Mouse (Mus musculus): ENCODE results near the gene Lrrc2. TPM values are rescaled to one million over a fixed set of nuclear protein-coding genes. Genes with fewer than 3 reads are reported as not detected.

Lrrc2 gene
- total and polyA plus RNA-seq, 3 experiments = 1.6 to 3.6 (median 1.6) TPM

DNA sequence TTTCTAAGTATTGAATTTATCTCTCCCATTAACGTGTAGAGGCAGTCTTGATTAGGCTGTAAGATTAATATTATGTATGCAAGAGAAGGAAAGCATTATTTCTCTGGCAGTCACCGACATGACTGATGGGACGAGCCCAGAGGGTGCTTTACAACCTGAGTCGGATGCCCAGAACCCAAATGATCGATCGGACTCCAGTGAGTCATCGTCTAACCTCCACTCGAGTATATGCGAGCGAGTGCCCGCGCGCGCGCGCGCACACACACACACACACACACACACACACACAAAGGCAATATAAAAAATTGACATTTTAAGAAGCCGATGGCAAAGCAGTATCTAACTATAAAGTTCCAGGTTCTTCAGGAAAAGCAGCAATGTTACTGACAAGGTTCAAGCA lies 6.0 kb upstream of the Lrrc2 start:
- Histone ChIP-seq H3K27ac (ENCODE audit: insufficient read depth, low read depth) (no peak overlapping the region), H3K4me3 (replicated peaks in 1 of 3; ENCODE audit: low read depth in 2 of 3, low read length in 2 of 3, poor library complexity in 1 of 3) (no peak overlapping the region), H3K36me3 (replicated peaks in 1 of 2; ENCODE audit: control insufficient read depth in 1 of 2, insufficient read depth in 1 of 2, low read length in 1 of 2) (no peaks in the 10 kb centered on the region), H3K27me3 (replicated peaks) (no peaks in the 10 kb centered on the region), H3K9ac (ENCODE audit: insufficient read depth, low read depth) (no peak overlapping the region), H3K79me2 (replicated peaks; ENCODE audit: control insufficient read depth, extremely low read depth, insufficient read depth, poor library complexity, severe bottlenecking) (no peaks in the 10 kb centered on the region), H3K4me1 (ENCODE audit: control insufficient read depth in 1 of 2, insufficient read depth in 2 of 2) (no peaks in the 10 kb centered on the region), H3K4me2 (ENCODE audit: insufficient read depth, low read depth, poor library complexity, severe bottlenecking) (no peak overlapping the region), H3K9me3 (replicated peaks; ENCODE audit: low read length) (peaks cover 2% of the 10 kb centered on the region)
- dilution Hi-C loops (cut with MboI; ENCODE audit: extremely low pct_ligation_motif_present, extremely low pct_unique_long_range_greater_than_20kb, low sequenced_read_pairs) (no loop called here), in situ Hi-C loops (cut with MboI; ENCODE audit: low pct_ligation_motif_present, low pct_unique_long_range_greater_than_20kb, low sequenced_read_pairs) (no loop called here)
- no peak for TF ChIP-seq SIN3A (IDR thresholded peaks at IDR 0.05; ENCODE audit: low read length)
- TF ChIP-seq ELF1 (IDR thresholded peaks at IDR 0.05; ENCODE audit: low read depth, low read length) = no peak
- no peak for TF ChIP-seq POLR2A (IDR thresholded peaks at IDR 0.05; ENCODE audit: low read depth, low read length)
- no peak for TF ChIP-seq RAD21 (IDR thresholded peaks at IDR 0.05; ENCODE audit: low read depth, low read length)
- no peak for TF ChIP-seq JUN (IDR thresholded peaks at IDR 0.05; ENCODE audit: insufficient read depth, low read depth, low read length)
- TF ChIP-seq JUND (conservative IDR thresholded peaks at IDR 0.05; ENCODE audit: low read depth, low read length) = no peak
- TF ChIP-seq USF1 (IDR thresholded peaks at IDR 0.05; ENCODE audit: low read depth, low read length) = no peak
- no peak for TF ChIP-seq HCFC1 (IDR thresholded peaks at IDR 0.05; ENCODE audit: low read depth, low read length)
- TF ChIP-seq E2F4 (IDR thresholded peaks at IDR 0.05; ENCODE audit: insufficient replicate concordance, low read depth, low read length) = no peak
- no peak for TF ChIP-seq CHD1 (IDR thresholded peaks at IDR 0.05; ENCODE audit: low read depth, low read length)
- no peak for TF ChIP-seq USF2 (conservative IDR thresholded peaks at IDR 0.05; ENCODE audit: low read depth, low read length)
- TF ChIP-seq MEF2A (IDR thresholded peaks at IDR 0.05; ENCODE audit: borderline replicate concordance, low read depth, low read length) = no peak
- TF ChIP-seq KAT2A (IDR thresholded peaks at IDR 0.05; ENCODE audit: insufficient replicate concordance, low read length) = no peak
- no peak for TF ChIP-seq ZMIZ1 (IDR thresholded peaks at IDR 0.05; ENCODE audit: low read depth, low read length)
- TF ChIP-seq MAX (IDR thresholded peaks at IDR 0.05; ENCODE audit: low read length) = no peak
- no peak for TF ChIP-seq CHD2 (IDR thresholded peaks at IDR 0.05; ENCODE audit: low read length)
- TF ChIP-seq MAFK (IDR thresholded peaks at IDR 0.05; ENCODE audit: insufficient replicate concordance, low read length) = no peak
- TF ChIP-seq MAZ (IDR thresholded peaks at IDR 0.05; ENCODE audit: low read depth, low read length) = no peak
- no peak for TF ChIP-seq PAX5 (IDR thresholded peaks at IDR 0.05; ENCODE audit: low read length)
- no peak for DNase-seq (ENCODE audit: extremely low read depth)

DNA sequence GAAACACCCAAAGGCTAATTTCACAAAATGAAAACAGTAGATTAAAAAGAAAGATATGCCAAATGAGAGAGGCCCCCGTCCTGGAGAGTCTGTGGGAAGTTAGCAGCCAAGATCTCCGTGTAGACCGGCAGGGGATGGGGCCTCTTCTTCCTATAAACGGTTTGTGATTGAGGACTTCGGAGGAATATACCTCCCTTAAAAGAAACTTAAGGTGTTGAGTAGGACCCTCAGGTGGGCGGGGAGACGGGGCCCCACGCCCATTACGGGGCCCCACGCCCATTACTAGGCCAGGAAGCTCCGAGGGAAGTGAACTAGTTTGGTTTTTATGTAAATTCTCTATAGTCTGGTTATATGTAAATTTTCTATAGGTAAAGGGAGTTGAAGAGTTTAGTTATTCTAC lies 5.4 kb upstream of the Lrrc2 start, which contains the start of gene Tdgf1:
Gene Tdgf1, minus strand, starts transcription at position 233 of the 400 bp plus-strand sequence.
- Histone ChIP-seq H3K4me3 (replicated peaks in 1 of 3; ENCODE audit: low read depth in 2 of 3, low read length in 2 of 3, poor library complexity in 1 of 3) (no peak within 1 kb of the TSS), H3K79me2 (replicated peaks; ENCODE audit: control insufficient read depth, extremely low read depth, insufficient read depth, poor library complexity, severe bottlenecking) (no peaks in the 10 kb centered on the region), H3K4me2 (ENCODE audit: insufficient read depth, low read depth, poor library complexity, severe bottlenecking) (no peak within 1 kb of the TSS), H3K9ac (ENCODE audit: insufficient read depth, low read depth) (no peak within 1 kb of the TSS), H3K9me3 (replicated peaks; ENCODE audit: low read length) (peaks cover 2% of the 10 kb centered on the region), H3K27ac (ENCODE audit: insufficient read depth, low read depth) (no peak within 1 kb of the TSS), H3K4me1 (ENCODE audit: control insufficient read depth in 1 of 2, insufficient read depth in 2 of 2) (no peaks in the 10 kb centered on the region), H3K27me3 (replicated peaks) (no peaks in the 10 kb centered on the region), H3K36me3 (replicated peaks in 1 of 2; ENCODE audit: control insufficient read depth in 1 of 2, insufficient read depth in 1 of 2, low read length in 1 of 2) (no peaks in the 10 kb centered on the region)
- in situ Hi-C loops (cut with MboI; ENCODE audit: low pct_ligation_motif_present, low pct_unique_long_range_greater_than_20kb, low sequenced_read_pairs) = no loop called here
- TF ChIP-seq TBP (conservative IDR thresholded peaks at IDR 0.05; ENCODE audit: low read depth, low read length) = no peak
- no peak for TF ChIP-seq CHD1 (IDR thresholded peaks at IDR 0.05; ENCODE audit: low read depth, low read length)
- no peak for TF ChIP-seq POLR2AphosphoS2 (IDR thresholded peaks at IDR 0.05; ENCODE audit: low read depth, low read length)
- no peak for TF ChIP-seq NELFE (IDR thresholded peaks at IDR 0.05; ENCODE audit: low read depth, low read length)
- TF ChIP-seq ZNF384 (IDR thresholded peaks at IDR 0.05; ENCODE audit: low read depth, low read length) = no peak
- TF ChIP-seq ELF1 (IDR thresholded peaks at IDR 0.05; ENCODE audit: low read depth, low read length) = no peak
- no peak for TF ChIP-seq EP300 (IDR thresholded peaks at IDR 0.05; ENCODE audit: low read length)
- no peak for TF ChIP-seq MAX (IDR thresholded peaks at IDR 0.05; ENCODE audit: low read length)
- TF ChIP-seq E2F4 (IDR thresholded peaks at IDR 0.05; ENCODE audit: insufficient replicate concordance, low read depth, low read length) = no peak
- no peak for TF ChIP-seq PAX5 (IDR thresholded peaks at IDR 0.05; ENCODE audit: low read length)
- no peak for TF ChIP-seq SMC3 (IDR thresholded peaks at IDR 0.05; ENCODE audit: low read depth, low read length)
- TF ChIP-seq MXI1 (IDR thresholded peaks at IDR 0.05; ENCODE audit: low read depth, low read length) = no peak
- TF ChIP-seq RCOR1 (conservative IDR thresholded peaks at IDR 0.05; ENCODE audit: low read depth, low read length) = no peak
- no peak for TF ChIP-seq JUN (IDR thresholded peaks at IDR 0.05; ENCODE audit: insufficient read depth, low read depth, low read length)
- no peak for TF ChIP-seq MEF2A (IDR thresholded peaks at IDR 0.05; ENCODE audit: borderline replicate concordance, low read depth, low read length)
- dilution Hi-C loops (cut with MboI; ENCODE audit: extremely low pct_ligation_motif_present, extremely low pct_unique_long_range_greater_than_20kb, low sequenced_read_pairs) = no loop called here
- no peak for DNase-seq (ENCODE audit: extremely low read depth)
